Mouse (Mus musculus): ENCODE measurements at regions not wholly inside any gene's neighbourhood (a gene's known extent, or its start where the extent isn't known, plus 50 kb on each side); places are given as distances from the start of the nearest gene placed in this dataset.

DNA sequence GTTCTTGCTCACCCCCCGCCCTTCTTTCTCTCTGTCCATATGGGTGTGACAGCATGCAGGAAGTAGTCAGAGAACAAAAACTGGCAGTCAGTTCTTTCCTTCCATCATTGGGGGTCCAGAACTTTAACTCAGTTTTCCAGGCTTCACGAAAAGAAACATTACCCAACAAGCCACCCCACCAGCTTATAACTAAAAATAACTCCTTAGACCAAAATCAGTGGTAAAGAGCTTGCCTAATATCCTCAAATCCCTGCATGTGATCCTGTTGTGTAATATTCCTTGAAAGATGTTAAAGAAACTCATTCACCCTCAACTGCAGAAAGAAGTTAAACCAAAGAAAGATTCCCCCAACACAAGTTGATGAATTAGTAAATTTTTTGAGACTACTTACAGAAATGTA lies 449.8 kb upstream of the Htr2c start:
- TF ChIP-seq CTCF (IDR thresholded peaks at IDR 0.05; ENCODE audit: low read depth, low read length): no peak
- no peak for TF ChIP-seq POLR2A (IDR thresholded peaks at IDR 0.05; ENCODE audit: extremely low read depth, insufficient read depth, low read length)
